Mouse (Mus musculus): Measurements from ENCODE around the gene Gpr107. TPM values are rescaled to one million over a fixed set of nuclear protein-coding genes. Genes with fewer than 3 reads are reported as not detected.
"Not testable (repeated sequence)": the region's sequence is repeated elsewhere in the genome, so short reads cannot be mapped to it uniquely, and the experiment has no call there.

The Gpr107 gene
- total RNA-seq, 2 experiments from 2014 or later: 42.9 to 45.1 TPM

GRCm38 (mm10) chr2:31150762-31151161 is 1.4 kb upstream of the Gpr107 start:
- DNase-seq (ENCODE audit: low spot score in 2 of 2): no peak

GRCm38 (mm10) chr2:31156846-31157245 is 4.7 kb downstream of the Gpr107 start:
- no peak for DNase-seq (ENCODE audit: low spot score in 2 of 2)

GRCm38 (mm10) chr2:31160147-31160920 is 8.2 kb downstream of the Gpr107 start:
- DNase-seq (ENCODE audit: low spot score in 2 of 2): no peak

DNA sequence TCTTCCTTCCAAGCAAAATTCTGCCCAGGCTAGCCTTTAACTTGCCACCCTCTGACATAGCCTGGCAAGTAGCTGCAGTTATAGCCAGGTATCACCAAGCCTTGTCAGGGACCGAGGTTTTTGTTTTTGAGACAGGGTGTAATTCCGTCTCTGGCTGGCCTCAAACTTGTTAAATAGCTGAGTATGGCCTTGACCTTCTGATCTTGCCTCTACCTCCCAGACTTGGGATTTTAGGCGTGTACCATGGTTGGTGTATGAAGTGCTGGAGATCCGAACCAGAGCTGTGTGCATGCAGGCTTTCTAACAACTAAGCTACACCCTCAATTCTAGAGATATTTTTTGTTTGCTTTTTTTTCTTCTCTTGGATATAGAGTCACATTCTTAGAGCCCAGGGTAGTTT is 9.5 kb downstream of the Gpr107 start:
- DNase-seq (ENCODE audit: low spot score in 2 of 2): no peak

DNA sequence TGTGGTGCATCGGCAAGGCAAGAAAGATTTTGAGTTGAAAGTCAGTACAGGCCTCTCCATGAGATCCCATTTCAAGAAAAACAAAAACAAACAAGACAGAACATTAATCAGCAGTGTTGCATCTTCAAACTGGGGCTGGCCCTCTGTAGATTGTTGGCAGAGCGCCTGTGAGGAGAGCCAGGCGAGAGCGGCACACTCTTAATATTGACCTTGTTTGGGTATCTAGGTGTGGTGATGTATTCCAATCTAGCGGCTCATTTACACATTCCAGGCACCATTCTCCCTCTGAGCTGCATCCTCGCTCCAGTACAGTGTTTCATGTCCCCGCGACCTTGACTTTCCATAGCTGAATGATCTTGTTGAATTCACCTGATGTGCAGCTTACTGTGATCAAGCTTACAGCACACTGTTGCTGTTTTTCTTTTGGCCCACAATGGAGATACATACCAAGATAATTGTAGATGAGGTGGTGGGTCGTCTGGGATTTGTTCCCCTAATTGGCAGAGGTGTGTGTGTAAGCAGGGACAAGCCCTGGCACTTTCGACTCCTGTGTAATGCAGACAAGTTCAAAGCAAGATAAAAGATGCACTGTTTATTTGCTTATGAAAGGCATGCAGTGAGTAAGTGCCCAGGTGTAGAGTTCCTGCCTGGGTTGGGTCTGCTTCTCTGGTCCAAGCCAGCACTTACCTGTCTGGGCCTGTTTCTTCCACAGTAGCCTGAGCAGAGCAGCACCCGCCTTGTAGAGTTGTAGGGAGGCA is 11.4 kb downstream of the Gpr107 start:
- no peak for DNase-seq (ENCODE audit: low spot score in 2 of 2)

DNA sequence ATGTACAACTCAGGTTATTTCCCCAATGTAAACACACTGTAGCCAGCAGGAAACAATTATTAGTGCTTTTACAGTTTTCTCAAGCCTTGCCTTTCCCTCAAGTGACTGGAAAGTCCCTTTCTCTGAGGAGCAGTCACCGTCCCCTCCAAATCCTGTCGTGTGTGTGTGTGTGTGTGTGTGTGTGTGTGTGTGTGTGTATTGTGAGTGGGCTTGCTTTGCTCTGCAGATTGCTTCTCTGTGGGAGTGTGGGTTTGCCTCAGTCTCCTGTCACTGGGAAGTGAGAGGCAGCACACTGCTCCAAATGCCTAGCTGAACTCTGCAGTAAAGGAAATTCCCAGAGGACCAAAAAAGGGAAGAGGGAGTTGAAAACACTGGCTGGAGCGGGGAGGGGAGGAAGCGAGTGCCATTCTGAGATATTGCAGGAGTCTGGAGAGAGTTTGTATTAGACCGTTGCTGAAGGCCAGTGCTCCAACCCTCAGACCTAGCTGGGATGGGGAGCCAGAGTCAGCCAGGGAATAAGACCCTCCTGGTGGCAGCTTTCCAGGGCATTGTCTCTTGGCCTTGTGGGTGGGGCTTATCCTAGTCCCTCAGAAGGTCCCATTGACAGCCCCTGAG is 12.8 kb downstream of the Gpr107 start:
- DNase-seq (ENCODE audit: low spot score in 2 of 2): peak; percentile 13 to 45

- DNase-seq (ENCODE audit: low spot score in 2 of 2): no peak
Observed at GRCm38 (mm10) chr2:31165529-31165928, 13.4 kb downstream of the Gpr107 start.

- not testable (repeated sequence) for DNase-seq (ENCODE audit: low spot score in 2 of 2)
Observed at GRCm38 (mm10) chr2:31167571-31167970, 15.5 kb downstream of the Gpr107 start.

GRCm38 (mm10) chr2:31169001-31169400 is 16.9 kb downstream of the Gpr107 start:
- DNase-seq (ENCODE audit: low spot score in 2 of 2): no peak

GRCm38 (mm10) chr2:31170164-31170563 is 18.0 kb downstream of the Gpr107 start:
- DNase-seq (ENCODE audit: low spot score in 2 of 2): no peak

DNA sequence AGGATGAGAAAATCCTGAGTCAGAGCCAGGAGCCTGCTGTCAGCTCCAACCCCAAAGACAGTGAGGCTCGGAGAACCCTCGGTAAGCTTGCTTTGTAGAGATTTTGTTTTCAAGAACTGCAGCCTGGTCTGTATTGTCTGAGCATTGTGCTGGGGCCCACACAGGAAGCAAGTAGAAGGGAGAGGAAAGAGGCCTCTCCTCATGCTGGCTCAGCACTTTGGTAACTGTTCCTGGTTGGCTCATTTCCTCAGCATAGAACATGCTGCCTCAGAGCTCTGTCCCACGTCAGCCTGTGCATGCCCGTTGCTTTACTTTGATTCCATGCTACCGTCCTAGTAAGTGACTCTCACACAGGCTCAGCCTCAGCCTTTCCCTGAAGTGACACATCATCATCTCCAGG is 19.9 kb downstream of the Gpr107 start:
- DNase-seq (ENCODE audit: low spot score in 2 of 2): no peak

DNA sequence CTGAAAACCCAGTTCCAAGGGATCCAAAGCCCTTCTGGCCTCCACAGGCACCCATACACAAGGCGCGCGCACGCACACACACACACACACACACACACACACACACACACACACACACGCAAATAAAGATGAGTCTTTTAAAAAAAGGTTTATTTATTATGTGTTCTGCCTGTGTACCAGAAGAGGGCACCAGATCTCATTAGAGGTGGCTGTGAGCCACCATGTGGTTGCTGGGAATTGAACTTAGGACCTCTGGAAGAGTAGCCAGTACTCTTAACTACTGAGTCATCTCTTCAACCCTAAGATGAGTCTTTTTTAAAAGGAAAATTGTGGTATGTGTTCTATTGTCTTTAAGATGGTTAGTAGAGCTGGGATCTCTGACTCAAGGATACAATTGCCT is 20.4 kb downstream of the Gpr107 start:
- DNase-seq (ENCODE audit: low spot score in 2 of 2): no peak

DNA sequence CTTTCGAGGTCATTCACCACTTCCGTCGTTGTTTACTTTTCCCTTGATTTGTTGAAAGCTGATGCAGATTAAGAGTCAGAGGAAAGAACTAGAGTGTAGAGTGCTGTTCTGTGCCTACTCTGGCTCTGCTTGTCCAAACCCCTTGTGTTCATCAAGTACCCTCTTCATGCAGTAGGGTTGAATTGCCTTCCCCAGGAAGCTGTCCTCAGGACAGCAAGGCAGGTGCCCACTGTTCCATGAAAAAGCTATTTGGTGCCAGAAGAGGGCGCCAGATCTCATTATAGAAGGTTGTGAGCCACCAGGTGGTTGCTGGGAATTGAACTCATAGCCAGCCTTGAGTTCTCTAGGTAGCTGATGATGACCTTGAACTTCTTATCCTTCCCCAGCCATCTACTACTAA is 21.2 kb downstream of the Gpr107 start:
- DNase-seq (ENCODE audit: low spot score in 2 of 2): no peak

- DNase-seq (ENCODE audit: low spot score in 2 of 2): not testable (repeated sequence)
Observed at GRCm38 (mm10) chr2:31178593-31178992, 26.5 kb downstream of the Gpr107 start.

GRCm38 (mm10) chr2:31179471-31179870 is 27.4 kb downstream of the Gpr107 start:
- no peak for DNase-seq (ENCODE audit: low spot score in 2 of 2)

DNA sequence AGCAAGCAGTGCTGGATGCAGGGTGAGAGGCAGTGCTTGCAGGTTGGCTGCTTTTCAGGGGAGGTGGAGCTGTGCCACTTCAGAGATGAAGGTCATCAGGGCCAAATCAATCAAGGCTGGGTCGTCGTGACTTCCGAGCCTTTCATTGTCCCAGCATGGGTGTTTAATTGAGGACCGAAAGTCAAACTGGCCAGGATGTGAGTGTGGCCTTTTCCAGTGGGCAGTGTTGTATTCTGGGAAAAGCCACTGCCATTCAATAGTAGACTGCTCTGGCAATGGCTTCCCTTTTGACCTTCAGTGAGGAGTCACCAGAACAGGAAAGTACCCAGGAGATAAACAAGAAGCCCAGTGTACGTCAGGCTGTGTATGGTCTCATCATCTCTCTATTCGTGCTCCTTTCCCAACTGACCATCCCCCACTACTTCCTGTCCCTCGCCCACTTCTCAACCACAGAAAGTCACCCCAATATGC is 28.0 kb downstream of the Gpr107 start:
- DNase-seq (ENCODE audit: low spot score in 2 of 2): no peak

GRCm38 (mm10) chr2:31182786-31183330 is 30.7 kb downstream of the Gpr107 start:
- DNase-seq (ENCODE audit: low spot score in 2 of 2): no peak

DNA sequence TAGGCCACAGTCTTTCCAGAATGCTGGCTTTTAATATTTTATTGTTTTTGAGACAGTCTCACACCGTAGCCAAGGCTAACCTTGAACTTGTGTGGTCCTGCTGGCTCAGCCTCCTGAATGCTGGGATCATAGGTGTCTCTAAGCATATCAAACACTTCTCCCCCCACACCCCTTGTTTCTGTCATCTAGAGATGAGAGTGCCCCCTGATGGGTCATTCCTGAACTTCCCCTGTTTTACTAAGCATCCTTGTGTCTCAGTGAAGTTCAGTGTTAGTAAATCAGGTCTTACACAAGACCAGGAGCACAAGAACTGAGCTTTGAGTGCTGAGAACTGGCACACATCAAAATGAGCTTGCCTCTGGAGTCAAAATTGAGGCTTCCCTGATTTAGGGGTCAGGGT is 31.7 kb downstream of the Gpr107 start:
- no peak for DNase-seq (ENCODE audit: low spot score in 2 of 2)

DNA sequence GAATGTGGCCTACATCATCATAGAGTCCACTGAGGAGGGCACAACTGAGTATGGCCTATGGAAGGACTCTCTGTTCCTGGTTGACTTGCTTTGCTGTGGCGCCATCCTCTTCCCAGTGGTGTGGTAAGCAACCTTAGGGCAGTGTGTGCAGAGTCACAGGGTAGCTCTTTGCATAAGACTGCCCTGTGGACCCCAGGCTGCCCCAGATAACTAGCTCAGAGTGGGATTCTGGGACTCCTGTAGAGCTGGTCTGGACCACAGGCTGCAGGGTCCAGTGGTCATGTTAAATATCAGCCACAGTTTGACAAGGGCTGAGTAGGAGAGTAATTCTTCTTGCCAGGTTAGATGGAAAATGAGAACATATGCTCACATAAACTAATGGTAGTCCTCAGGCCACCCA is 36.6 kb downstream of the Gpr107 start:
- DNase-seq (ENCODE audit: low spot score in 2 of 2): no peak

DNA sequence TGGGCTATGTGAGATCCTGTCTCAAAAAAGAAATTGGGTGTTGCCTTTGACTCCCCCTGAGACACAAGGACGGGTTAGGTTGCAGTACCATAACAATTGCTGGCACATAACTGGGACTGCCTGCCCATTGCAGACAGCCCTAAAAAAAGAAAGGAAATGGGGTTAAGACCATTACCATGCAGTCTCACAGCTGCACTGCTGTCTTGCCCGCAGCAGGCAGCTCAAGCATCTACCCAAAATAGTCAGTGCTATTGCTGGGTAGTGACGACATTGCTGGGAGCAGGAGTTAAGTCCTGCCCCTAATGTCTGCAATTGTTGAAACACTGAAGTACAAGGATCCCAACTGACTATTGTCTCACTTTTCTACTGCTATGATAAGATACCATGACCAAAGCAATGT is 37.5 kb downstream of the Gpr107 start:
- DNase-seq (ENCODE audit: low spot score in 2 of 2): no peak

GRCm38 (mm10) chr2:31191765-31192164 is 39.6 kb downstream of the Gpr107 start:
- no peak for DNase-seq (ENCODE audit: low spot score in 2 of 2)
